Mouse (Mus musculus): Measurements from ENCODE around the gene Degs1. TPM values are rescaled to one million over a fixed set of nuclear protein-coding genes. Genes with fewer than 3 reads are reported as not detected.

Degs1 gene
- total and polyA plus RNA-seq, 3 experiments, result 50.3 to 54.1 (median 51.0) TPM

- Histone ChIP-seq H3K27me3 (ENCODE audit: control insufficient read depth, insufficient read depth, low read length) (no peaks in the 10 kb centered on the region), H3K9ac (ENCODE audit: low read depth, low read length) (no peak overlapping the region), H3K27ac (no peak overlapping the region), H3K36me3 (ENCODE audit: control insufficient read depth, insufficient read depth, low read length) (no peaks in the 10 kb centered on the region; the same call in 1 of the 2 replicates), H3K79me2 (replicated peaks; ENCODE audit: control insufficient read depth, insufficient read depth, low read length) (no peaks in the 10 kb centered on the region), H3K4me1 (ENCODE audit: control insufficient read depth, insufficient read depth, low read length) (no peaks in the 10 kb centered on the region), H3K4me3 (no peak overlapping the region)
- intact Hi-C loops (cut with DNase I), result no loop called here
- WGBS, result 96% methylated on average over 8 of the region's 8 CpGs
- no peak for TF ChIP-seq CTCF (IDR thresholded peaks at IDR 0.05)
- TF ChIP-seq POLR2A (IDR thresholded peaks at IDR 0.05; ENCODE audit: insufficient read depth, low read depth, low read length), result no peak
- TF ChIP-seq EP300 (IDR thresholded peaks at IDR 0.05; ENCODE audit: insufficient read depth, low read depth, low read length), result no peak
- no peak for DNase-seq
These were observed 30.6 kb upstream of the Degs1 start for GRCm38 (mm10) chr1:182313181-182313580.

- H3K4me3 ChIP-seq, result no peak overlapping the region
- 97% methylated on average over 5 of the region's 5 CpGs for WGBS
- TF ChIP-seq EP300 (IDR thresholded peaks at IDR 0.05; ENCODE audit: insufficient read depth, low read depth, low read length) (no peak), CTCF (IDR thresholded peaks at IDR 0.05) (peak; percentile 50), POLR2A (IDR thresholded peaks at IDR 0.05; ENCODE audit: insufficient read depth, low read depth, low read length) (no peak)
- DNase-seq, result no peak
- H3K79me2 ChIP-seq (replicated peaks; ENCODE audit: control insufficient read depth, insufficient read depth, low read length), result no peaks in the 10 kb centered on the region
- no peak overlapping the region for H3K9ac ChIP-seq (ENCODE audit: low read depth, low read length)
- no peaks in the 10 kb centered on the region; the same call in 1 of the 2 replicates for H3K36me3 ChIP-seq (ENCODE audit: control insufficient read depth, insufficient read depth, low read length)
- H3K27ac ChIP-seq, result no peak overlapping the region
- intact Hi-C loops (cut with DNase I), result no loop called here
- H3K4me1 ChIP-seq (ENCODE audit: control insufficient read depth, insufficient read depth, low read length), result no peaks in the 10 kb centered on the region
- no peaks in the 10 kb centered on the region for H3K27me3 ChIP-seq (ENCODE audit: control insufficient read depth, insufficient read depth, low read length)
These were observed 28.8 kb upstream of the Degs1 start for GRCm38 (mm10) chr1:182311376-182311775.

GRCm38 (mm10) chr1:182310316-182310715 is 27.7 kb upstream of the Degs1 start:
- no peak for DNase-seq
- H3K4me1 ChIP-seq (ENCODE audit: control insufficient read depth, insufficient read depth, low read length), result no peaks in the 10 kb centered on the region
- intact Hi-C loops (cut with DNase I), result no loop called here
- H3K27me3 ChIP-seq (ENCODE audit: control insufficient read depth, insufficient read depth, low read length), result no peaks in the 10 kb centered on the region
- no peaks in the 10 kb centered on the region for H3K79me2 ChIP-seq (replicated peaks; ENCODE audit: control insufficient read depth, insufficient read depth, low read length)
- H3K27ac ChIP-seq, result no peak overlapping the region
- TF ChIP-seq EP300 (IDR thresholded peaks at IDR 0.05; ENCODE audit: insufficient read depth, low read depth, low read length) (no peak), POLR2A (IDR thresholded peaks at IDR 0.05; ENCODE audit: insufficient read depth, low read depth, low read length) (no peak), CTCF (IDR thresholded peaks at IDR 0.05) (no peak)
- H3K9ac ChIP-seq (ENCODE audit: low read depth, low read length), result no peak overlapping the region
- WGBS, result 92% methylated on average over 2 of the region's 2 CpGs
- no peaks in the 10 kb centered on the region for H3K36me3 ChIP-seq (ENCODE audit: control insufficient read depth, insufficient read depth, low read length)
- no peak overlapping the region for H3K4me3 ChIP-seq

- intact Hi-C loops (cut with DNase I), result no loop called here
- Histone ChIP-seq H3K36me3 (ENCODE audit: control insufficient read depth, insufficient read depth, low read length) (no peaks in the 10 kb centered on the region), H3K9ac (ENCODE audit: low read depth, low read length) (no peak overlapping the region), H3K27ac (no peak overlapping the region), H3K4me3 (no peak overlapping the region), H3K79me2 (replicated peaks; ENCODE audit: control insufficient read depth, insufficient read depth, low read length) (no peaks in the 10 kb centered on the region), H3K4me1 (ENCODE audit: control insufficient read depth, insufficient read depth, low read length) (no peaks in the 10 kb centered on the region; the same call in 1 of the 2 replicates), H3K27me3 (ENCODE audit: control insufficient read depth, insufficient read depth, low read length) (no peaks in the 10 kb centered on the region)
- no peak for TF ChIP-seq EP300 (IDR thresholded peaks at IDR 0.05; ENCODE audit: insufficient read depth, low read depth, low read length)
- no peak for TF ChIP-seq CTCF (IDR thresholded peaks at IDR 0.05)
- 55% methylated on average over 5 of the region's 5 CpGs for WGBS
- DNase-seq, result no peak
These were observed 26.8 kb upstream of the Degs1 start for GRCm38 (mm10) chr1:182309403-182309802.

- no peak for DNase-seq
- no peaks in the 10 kb centered on the region for H3K36me3 ChIP-seq (ENCODE audit: control insufficient read depth, insufficient read depth, low read length)
- TF ChIP-seq POLR2A (IDR thresholded peaks at IDR 0.05; ENCODE audit: insufficient read depth, low read depth, low read length), result no peak
- TF ChIP-seq EP300 (IDR thresholded peaks at IDR 0.05; ENCODE audit: insufficient read depth, low read depth, low read length), result no peak
- TF ChIP-seq CTCF (IDR thresholded peaks at IDR 0.05), result no peak
- 86% methylated on average over 5 of the region's 5 CpGs for WGBS
- intact Hi-C loops (cut with DNase I), result no loop called here
- no peak overlapping the region for H3K4me3 ChIP-seq
- H3K4me1 ChIP-seq (ENCODE audit: control insufficient read depth, insufficient read depth, low read length), result no peaks in the 10 kb centered on the region; the same call in 1 of the 2 replicates
- no peaks in the 10 kb centered on the region for H3K27me3 ChIP-seq (ENCODE audit: control insufficient read depth, insufficient read depth, low read length)
- no peak overlapping the region for H3K9ac ChIP-seq (ENCODE audit: low read depth, low read length)
- no peak overlapping the region for H3K27ac ChIP-seq
- H3K79me2 ChIP-seq (replicated peaks; ENCODE audit: control insufficient read depth, insufficient read depth, low read length), result no peaks in the 10 kb centered on the region
These were observed 20.3 kb upstream of the Degs1 start for GRCm38 (mm10) chr1:182302916-182303315.

GRCm38 (mm10) chr1:182302176-182302870 is 19.7 kb upstream of the Degs1 start:
- H3K9ac ChIP-seq (ENCODE audit: low read depth, low read length), result no peak overlapping the region
- no peaks in the 10 kb centered on the region for H3K36me3 ChIP-seq (ENCODE audit: control insufficient read depth, insufficient read depth, low read length)
- TF ChIP-seq POLR2A (IDR thresholded peaks at IDR 0.05; ENCODE audit: insufficient read depth, low read depth, low read length) (no peak), CTCF (IDR thresholded peaks at IDR 0.05) (no peak), EP300 (IDR thresholded peaks at IDR 0.05; ENCODE audit: insufficient read depth, low read depth, low read length) (no peak)
- WGBS, result 61% methylated on average over 6 of the region's 6 CpGs
- no peak for DNase-seq
- no peak overlapping the region for H3K4me3 ChIP-seq
- H3K27me3 ChIP-seq (ENCODE audit: control insufficient read depth, insufficient read depth, low read length), result no peaks in the 10 kb centered on the region
- no peak overlapping the region for H3K27ac ChIP-seq
- intact Hi-C loops (cut with DNase I), result no loop called here
- no peaks in the 10 kb centered on the region; the same call in 1 of the 2 replicates for H3K4me1 ChIP-seq (ENCODE audit: control insufficient read depth, insufficient read depth, low read length)
- no peaks in the 10 kb centered on the region for H3K79me2 ChIP-seq (replicated peaks; ENCODE audit: control insufficient read depth, insufficient read depth, low read length)

Data from heart, adult 2 months (tissue).